Mouse (Mus musculus) intestine, embryonic 16.5 days (tissue): ENCODE results near the gene Slc2a1. TPM values are rescaled to one million over a fixed set of nuclear protein-coding genes. Genes with fewer than 3 reads are reported as not detected.

Experiments
- ATAC-seq: fragments of 200-750 bp; cut with Nextera tagmentation; 2 replicates; pipeline ENCODE4 v1.8.0; 2017; ENCODE audit warnings: moderate TSS enrichment, moderate library complexity
- H3K27ac ChIP-seq: fragments of 300-500 bp; sonication (generic); 2 replicates; pipeline ENCODE4 v1.5.1; 2014; ENCODE audit warnings: mild to moderate bottlenecking, low read length
- H3K27me3 ChIP-seq: fragments of 300-500 bp; sonication (generic); replicated peaks from 2 replicates; pipeline ENCODE4 v1.6.1; 2014; ENCODE audit warnings: low read length, control low read depth, mixed read lengths; ENCODE audit not compliant: control insufficient read depth, insufficient read depth
- H3K36me3 ChIP-seq: fragments of 300-500 bp; sonication (generic); 2 replicates; pipeline ENCODE4 v1.6.1; 2014; ENCODE audit warnings: low read length, control low read depth; ENCODE audit not compliant: control insufficient read depth, insufficient read depth
- H3K4me1 ChIP-seq: fragments of 300-500 bp; sonication (generic); 2 replicates; pipeline ENCODE4 v1.6.1; 2014; ENCODE audit warnings: low read length, control low read depth, mixed read lengths; ENCODE audit not compliant: control insufficient read depth, insufficient read depth
- H3K4me2 ChIP-seq: fragments of 300-500 bp; sonication (generic); 2 replicates; pipeline ENCODE4 v1.6.1; 2014; ENCODE audit warnings: low read depth, low read length, control low read depth
- H3K4me3 ChIP-seq: fragments of 300-500 bp; sonication (generic); 2 replicates; pipeline ENCODE4 v1.5.1; 2014; ENCODE audit warnings: mild to moderate bottlenecking, low read length
- H3K9ac ChIP-seq: fragments of 300-500 bp; sonication (generic); 2 replicates; pipeline ENCODE4 v1.6.1; 2014; ENCODE audit warnings: low read depth, low read length
- H3K9me3 ChIP-seq: fragments of 300-500 bp; sonication (generic); 2 replicates; pipeline ENCODE4 v1.6.1; 2016; ENCODE audit warnings: low read length, control low read depth; ENCODE audit not compliant: control insufficient read depth
- WGBS: fragments of 180-500 bp; shearing (Covaris S2); extraction: QIAGEN DNeasy Blood & Tissue Kit; methylation state at CpG from one replicate; pipeline ENCODE4 v1.1.7; 2014; 5-methylcytosine and 5-hydroxymethylcytosine counted together
- polyA plus RNA-seq: library from polyadenylated mRNA; unstranded; fragments of >200 nt; fragmentation: Nextera tagmentation; extraction: Ambion mirVana; gene quantifications from 2 replicates; pipeline ENCODE4 v1.2.1, GENCODE M21; 2015

The Slc2a1 gene
- polyA plus RNA-seq, 1 experiment from 2014 or later, result 156 TPM

DNA sequence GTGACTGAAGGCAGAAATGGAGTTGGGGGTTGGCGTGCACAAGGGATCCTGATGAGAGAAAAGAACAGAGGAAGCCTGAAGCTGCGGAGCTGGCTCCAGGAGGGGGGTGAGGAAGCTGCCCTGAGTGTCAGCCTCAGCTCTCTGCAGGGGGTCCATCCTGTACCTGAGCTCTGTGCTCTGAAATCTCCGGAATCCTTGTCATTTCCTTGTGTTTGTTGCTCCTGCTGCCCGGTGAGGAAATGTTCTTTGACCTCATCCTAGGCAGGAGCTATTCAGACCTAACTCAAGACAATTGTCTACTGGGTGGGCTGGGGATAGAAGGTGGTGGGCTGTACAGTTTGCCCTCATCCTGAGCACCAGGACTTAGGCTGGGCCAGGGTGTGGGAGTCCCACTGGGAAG, 13.5 kb upstream of the Slc2a1 start:
- Histone ChIP-seq H3K9ac (0 out of 2 replicates have a peak overlapping the region, but pooled peaks have one; percentile 7), H3K9me3 (no peaks in the 10 kb centered on the region), H3K36me3 (no peaks in the 10 kb centered on the region), H3K27ac (no peak overlapping the region), H3K27me3 (no peaks in the 10 kb centered on the region), H3K4me3 (no peak overlapping the region), H3K4me2 (no peak overlapping the region), H3K4me1 (peaks cover 11% of the 10 kb centered on the region)
- 32% methylated on average over 4 of the region's 4 CpGs for WGBS
- peak; percentile 32; the same call in 1 of the 2 replicates for ATAC-seq

DNA sequence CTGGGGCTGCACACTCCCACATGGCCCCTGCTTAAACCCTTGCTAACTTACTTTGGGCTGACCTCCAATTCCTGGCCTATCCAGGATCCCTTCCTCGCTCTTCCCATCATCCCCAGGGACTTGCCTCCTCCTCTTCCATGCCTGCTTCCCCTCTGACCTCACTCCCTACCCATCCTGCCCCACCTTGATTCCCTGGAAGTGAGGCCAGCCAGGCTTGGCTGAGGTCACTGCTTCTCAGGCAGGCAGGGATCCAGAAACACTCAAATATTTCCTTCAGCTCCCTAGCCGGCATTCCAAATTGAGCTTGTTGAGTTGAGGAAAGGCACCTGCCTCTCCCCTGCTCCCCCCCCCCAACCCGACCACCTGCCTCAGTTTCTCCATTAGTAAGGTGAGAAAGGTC, 12.1 kb upstream of the Slc2a1 start:
- ATAC-seq, result no peak
- H3K4me2 ChIP-seq, result no peak overlapping the region
- no peaks in the 10 kb centered on the region for H3K27me3 ChIP-seq
- peaks cover 11% of the 10 kb centered on the region for H3K4me1 ChIP-seq
- H3K27ac ChIP-seq, result no peak overlapping the region
- H3K9ac ChIP-seq, result no peak overlapping the region
- 62% methylated on average over 3 of the region's 3 CpGs for WGBS
- no peaks in the 10 kb centered on the region for H3K36me3 ChIP-seq
- no peaks in the 10 kb centered on the region for H3K9me3 ChIP-seq
- H3K4me3 ChIP-seq, result no peak overlapping the region

DNA sequence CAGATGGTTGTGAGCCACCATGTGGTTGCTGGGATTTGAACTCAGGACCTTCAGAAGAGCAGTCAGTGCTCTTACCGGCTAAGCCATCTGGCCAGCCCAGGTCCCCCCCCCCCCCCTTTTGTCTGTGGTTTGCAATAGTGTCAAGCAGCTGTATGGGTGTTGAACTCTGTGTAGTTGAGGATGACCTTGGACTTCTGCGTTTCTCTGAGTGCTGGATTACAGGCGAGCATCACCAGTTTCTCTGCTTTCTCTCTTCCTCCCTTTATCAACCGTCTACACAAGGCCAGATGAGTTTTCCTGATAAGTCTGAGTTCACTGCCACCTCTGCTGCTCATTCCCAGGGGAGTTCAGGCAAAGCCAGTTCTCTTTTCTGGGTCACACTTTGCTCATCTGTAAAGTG, 11.1 kb upstream of the Slc2a1 start:
- Histone ChIP-seq H3K4me3 (no peak overlapping the region), H3K9ac (no peak overlapping the region), H3K4me2 (no peak overlapping the region), H3K36me3 (no peaks in the 10 kb centered on the region), H3K27me3 (no peaks in the 10 kb centered on the region), H3K27ac (no peak overlapping the region), H3K9me3 (no peaks in the 10 kb centered on the region), H3K4me1 (peaks cover 14% of the 10 kb centered on the region)
- ATAC-seq, result no peak
- 86% methylated on average over 4 of the region's 4 CpGs for WGBS

DNA sequence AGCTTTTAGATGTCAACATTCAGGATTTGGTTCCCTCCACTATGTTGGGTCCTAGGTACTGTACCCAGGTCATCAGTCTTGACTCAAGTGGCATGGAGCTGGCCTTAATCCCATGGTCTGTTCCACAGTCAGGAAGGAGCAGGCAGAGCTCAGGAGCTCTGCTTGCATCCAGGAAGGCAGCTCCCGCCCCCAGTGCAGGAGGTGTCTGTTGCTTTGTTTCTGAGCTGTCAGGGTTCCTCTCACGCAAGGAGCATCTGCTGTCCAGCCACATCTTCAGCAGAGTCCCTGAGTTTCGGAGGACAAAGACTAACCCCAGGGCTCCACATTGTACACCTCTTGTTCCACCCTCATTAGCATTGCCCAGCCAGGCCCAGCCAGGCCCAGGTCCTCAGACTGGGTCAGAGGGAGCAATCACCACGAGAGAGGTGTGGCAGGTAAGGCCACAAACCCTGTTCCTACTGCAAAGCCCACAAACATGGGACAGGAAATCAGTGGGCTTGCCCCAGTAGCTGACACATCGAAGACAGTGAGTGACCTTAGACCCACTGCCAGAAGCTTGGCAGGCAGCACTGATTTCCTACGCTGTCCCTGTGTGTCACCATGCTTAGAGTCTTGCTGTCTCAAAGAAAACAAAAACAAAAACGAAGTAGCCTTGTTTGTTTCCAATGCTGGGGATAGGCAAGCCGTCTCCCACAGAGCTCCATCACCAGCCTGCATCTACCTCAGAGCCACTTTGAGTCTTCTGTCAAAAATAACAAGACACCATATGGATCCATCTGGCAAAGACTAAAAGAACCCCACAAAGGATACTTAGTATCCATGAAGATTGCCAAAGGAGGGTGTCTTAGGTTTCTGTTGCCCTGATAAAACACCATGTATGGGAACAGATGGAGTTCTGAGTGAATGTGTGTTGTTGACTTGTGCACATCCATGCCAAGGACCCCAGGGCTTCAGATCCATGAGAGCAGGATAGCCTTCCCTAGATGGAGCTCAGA, 10.0 kb upstream of the Slc2a1 start:
- H3K27ac ChIP-seq, result no peak overlapping the region
- no peaks in the 10 kb centered on the region for H3K36me3 ChIP-seq
- no peak overlapping the region for H3K4me3 ChIP-seq
- WGBS, result 63% methylated on average over 8 of the region's 8 CpGs
- H3K27me3 ChIP-seq, result no peaks in the 10 kb centered on the region
- no peak for ATAC-seq
- no peak overlapping the region for H3K4me2 ChIP-seq
- no peaks in the 10 kb centered on the region for H3K9me3 ChIP-seq
- H3K9ac ChIP-seq, result no peak overlapping the region
- peaks cover 18% of the 10 kb centered on the region for H3K4me1 ChIP-seq

DNA sequence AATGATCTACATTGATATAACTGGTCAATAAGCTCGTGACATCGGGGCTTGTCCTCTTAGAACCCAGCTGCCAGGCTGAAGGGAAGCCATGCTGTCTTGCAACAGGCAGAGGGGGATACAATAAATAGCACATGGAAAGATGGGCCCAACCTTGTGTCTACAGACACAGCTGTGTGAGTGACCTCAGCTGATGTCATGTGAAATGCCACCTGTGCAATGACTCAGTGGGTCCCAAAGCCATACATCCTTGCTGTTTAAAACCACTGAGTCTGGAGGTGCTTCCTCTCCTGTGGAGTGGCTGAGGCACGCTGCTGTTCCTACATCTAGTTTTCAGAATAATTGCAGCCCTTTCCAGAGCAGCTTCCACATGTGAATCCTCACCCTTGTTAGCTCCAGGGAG, 7.1 kb upstream of the Slc2a1 start:
- Histone ChIP-seq H3K4me3 (no peak overlapping the region), H3K9me3 (no peaks in the 10 kb centered on the region), H3K27ac (no peak overlapping the region), H3K9ac (no peak overlapping the region), H3K4me2 (no peak overlapping the region), H3K36me3 (no peaks in the 10 kb centered on the region), H3K4me1 (peaks cover 19% of the 10 kb centered on the region), H3K27me3 (no peaks in the 10 kb centered on the region)
- no peak for ATAC-seq
- WGBS, result 71% methylated on average over 3 of the region's 3 CpGs

DNA sequence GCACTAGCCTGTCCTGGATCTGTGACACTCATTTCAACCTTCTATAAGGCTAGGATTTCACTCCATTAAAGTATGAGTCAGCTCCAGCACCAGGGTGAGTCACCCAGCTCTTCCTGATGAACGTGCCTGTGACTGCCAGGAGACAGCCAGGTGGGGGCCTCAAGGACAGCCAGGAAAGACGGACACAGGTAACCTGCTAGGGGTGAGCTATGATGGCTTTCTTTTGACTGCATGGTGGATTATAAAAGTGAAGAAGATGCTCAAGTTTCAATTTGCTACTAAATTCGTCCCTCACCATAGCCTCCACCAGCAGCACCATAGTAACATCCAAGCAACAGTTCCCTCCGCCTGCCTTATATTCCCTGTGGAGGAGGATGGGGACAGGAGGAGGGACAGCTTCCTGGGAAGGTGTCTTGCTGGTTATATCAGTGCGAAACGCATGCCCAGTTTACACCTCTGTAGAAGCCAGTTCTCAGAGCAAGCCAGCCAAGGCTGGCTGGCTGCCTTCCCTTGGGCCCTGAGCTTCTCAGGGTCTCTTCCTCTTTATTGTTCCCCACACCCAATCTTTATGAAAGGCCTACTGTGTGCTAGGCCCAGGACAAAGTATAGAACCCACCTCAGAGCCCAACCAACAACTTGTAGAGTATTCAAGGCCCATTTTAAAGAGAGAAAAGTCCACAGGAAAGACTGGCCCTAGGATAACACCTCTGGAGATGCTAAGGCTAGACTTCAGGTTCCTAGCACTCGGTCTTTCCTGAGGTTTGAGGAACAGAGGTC, 6.0 kb upstream of the Slc2a1 start:
- no peaks in the 10 kb centered on the region for H3K36me3 ChIP-seq
- peak overlapping the region; percentile 67 for H3K27ac ChIP-seq
- no peak overlapping the region for H3K4me2 ChIP-seq
- H3K4me3 ChIP-seq, result no peak overlapping the region
- ATAC-seq, result peak; percentile 57
- 66% methylated on average over 7 of the region's 7 CpGs for WGBS
- 0 out of 2 replicates have a peak overlapping the region, but pooled peaks have one; percentile 7 for H3K9ac ChIP-seq
- no peaks in the 10 kb centered on the region for H3K9me3 ChIP-seq
- H3K4me1 ChIP-seq, result peaks cover 21% of the 10 kb centered on the region
- H3K27me3 ChIP-seq, result no peaks in the 10 kb centered on the region

DNA sequence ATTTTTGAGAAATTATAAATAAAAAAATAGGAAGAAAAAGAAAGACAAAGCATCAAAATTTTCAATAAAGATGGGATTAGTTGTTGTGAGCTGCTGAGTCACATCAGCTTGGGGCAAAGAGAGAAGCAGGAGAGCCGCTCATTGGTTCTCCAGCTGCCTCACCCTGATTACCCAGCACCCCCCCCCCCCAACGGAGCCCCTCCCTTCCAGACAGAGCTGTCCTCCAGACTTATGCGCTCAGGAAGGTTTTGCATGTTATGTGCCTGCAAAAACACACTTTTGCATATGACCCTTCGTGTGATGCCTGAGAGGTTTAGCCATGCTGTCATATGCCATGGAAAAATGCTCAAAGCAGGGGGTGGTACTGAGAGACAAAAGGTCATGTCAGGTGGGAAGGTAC, 3.7 kb upstream of the Slc2a1 start:
- ATAC-seq, result no peak
- no peaks in the 10 kb centered on the region for H3K27me3 ChIP-seq
- peak overlapping the region; percentile 88 for H3K27ac ChIP-seq
- 42% methylated on average over 4 of the region's 4 CpGs for WGBS
- H3K4me1 ChIP-seq, result peaks cover 30% of the 10 kb centered on the region
- H3K9ac ChIP-seq, result peak overlapping the region; percentile 65; the same call in 1 of the 2 replicates
- peak overlapping the region; percentile 69 for H3K4me2 ChIP-seq
- no peaks in the 10 kb centered on the region for H3K36me3 ChIP-seq
- no peaks in the 10 kb centered on the region for H3K9me3 ChIP-seq
- H3K4me3 ChIP-seq, result no peak overlapping the region

DNA sequence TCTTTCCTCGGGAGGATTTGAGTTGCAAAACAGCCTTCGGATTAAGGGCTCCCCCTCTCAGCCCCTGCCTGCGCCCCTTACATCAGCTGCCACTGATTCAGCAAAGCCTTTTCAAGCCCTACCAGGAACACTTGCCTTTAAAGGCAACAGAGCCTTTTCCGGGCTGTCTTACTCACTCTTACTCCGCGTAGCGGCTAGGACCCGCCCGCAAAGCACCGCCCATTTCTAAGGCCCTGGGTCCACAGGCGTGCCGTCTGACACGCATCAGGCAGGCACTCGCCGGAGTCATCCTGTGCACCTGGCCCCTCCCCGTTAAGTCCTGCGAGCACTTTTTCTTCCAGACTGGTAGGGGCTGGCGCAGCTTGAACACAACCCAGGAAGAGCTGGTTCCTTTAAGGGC, 2.8 kb upstream of the Slc2a1 start:
- Histone ChIP-seq H3K4me3 (peak overlapping the region; percentile 40), H3K9ac (peak overlapping the region; percentile 65), H3K4me2 (peak overlapping the region; percentile 69), H3K9me3 (no peaks in the 10 kb centered on the region), H3K27ac (peak overlapping the region; percentile 88), H3K36me3 (no peaks in the 10 kb centered on the region), H3K27me3 (no peaks in the 10 kb centered on the region), H3K4me1 (peaks cover 38% of the 10 kb centered on the region)
- WGBS, result 0% methylated on average over 18 of the region's 18 CpGs
- ATAC-seq, result peak; percentile 82

DNA sequence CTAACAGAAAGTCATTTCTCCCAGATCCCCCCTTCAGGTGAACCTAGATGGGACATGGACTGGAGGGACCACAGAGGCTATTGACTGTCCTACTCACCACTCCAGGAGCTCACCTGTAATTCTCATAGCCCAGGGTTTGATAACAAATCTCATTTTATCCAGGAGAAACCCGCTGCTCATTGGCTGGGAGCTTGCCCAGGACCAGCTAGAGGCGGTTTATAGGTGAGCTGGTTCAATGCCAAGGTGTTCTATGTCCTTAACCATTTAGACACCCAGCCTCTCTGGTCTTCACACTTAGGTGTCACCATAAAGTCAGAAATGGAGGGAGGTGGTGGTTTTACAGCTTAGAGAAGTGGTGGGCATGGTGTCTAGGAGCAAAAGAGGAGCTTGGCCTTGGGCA, 644 bp upstream of the Slc2a1 start:
- no peaks in the 10 kb centered on the region for H3K9me3 ChIP-seq
- peak overlapping the region; percentile 100; the same call in 1 of the 2 replicates for H3K27ac ChIP-seq
- H3K4me1 ChIP-seq, result peaks cover 51% of the 10 kb centered on the region
- ATAC-seq, result no peak
- H3K27me3 ChIP-seq, result no peaks in the 10 kb centered on the region
- peak overlapping the region; percentile 82 for H3K4me3 ChIP-seq
- H3K36me3 ChIP-seq, result no peaks in the 10 kb centered on the region
- 70% methylated on average over 2 of the region's 2 CpGs for WGBS
- peak overlapping the region; percentile 95 for H3K9ac ChIP-seq
- peak overlapping the region; percentile 74 for H3K4me2 ChIP-seq
